Mouse (Mus musculus) gastrocnemius, postnatal 14 days (tissue): ENCODE data around the gene Jarid2. TPM values are rescaled to one million over a fixed set of nuclear protein-coding genes. Genes with fewer than 3 reads are reported as not detected.

Experiments
- DNase-seq: peaks from one replicate; pipeline ENCODE4 v3.0.0; 2021; ENCODE audit warnings: mixed read lengths
- intact Hi-C: fragments of 180-260 bp; cut with DNase I; formaldehyde crosslinking; loops from one replicate; pipeline ENCODE4 v1.15.1; 2025; ENCODE audit warnings: low total_unique reads
- total RNA-seq, 2 experiments: library from RNA; stranded (reverse); gene quantifications; 2 replicates each; pipeline ENCODE4 v1.2.3; 2021

Jarid2 gene
- total RNA-seq, 2 experiments from 2014 or later: 30.5 to 39.7 TPM

GRCm38 (mm10) chr13:44902299-44902698, 173.0 kb downstream of the Jarid2 start:
- no peak for DNase-seq
- intact Hi-C loops: no loop called here

GRCm38 (mm10) chr13:44903416-44903815, 174.1 kb downstream of the Jarid2 start:
- no peak for DNase-seq
- intact Hi-C loops: no loop called here

- intact Hi-C loops: no loop called here
Observed at GRCm38 (mm10) chr13:44904271-44904670, 175.0 kb downstream of the Jarid2 start.

GRCm38 (mm10) chr13:44906141-44906540, 176.9 kb downstream of the Jarid2 start:
- intact Hi-C loops: no loop called here
- DNase-seq: no peak

More at GRCm38 (mm10) chr13:44904271-44904670, 175.0 kb downstream of the Jarid2 start:
- DNase-seq: no peak

- intact Hi-C loops: no loop called here
- DNase-seq: peak; percentile 88
Observed at GRCm38 (mm10) chr13:44907702-44908101, 178.4 kb downstream of the Jarid2 start.

GRCm38 (mm10) chr13:44908790-44909189, 179.5 kb downstream of the Jarid2 start:
- no peak for DNase-seq
- intact Hi-C loops: no loop called here

GRCm38 (mm10) chr13:44912851-44913250, 183.6 kb downstream of the Jarid2 start:
- intact Hi-C loops: no loop called here

GRCm38 (mm10) chr13:44913560-44913959, 184.3 kb downstream of the Jarid2 start:
- DNase-seq: no peak
- intact Hi-C loops: no loop called here

More at GRCm38 (mm10) chr13:44912851-44913250, 183.6 kb downstream of the Jarid2 start:
- DNase-seq: peak; percentile 74

- no peak for DNase-seq
- intact Hi-C loops: no loop called here
Observed at GRCm38 (mm10) chr13:44915382-44915781, 186.1 kb downstream of the Jarid2 start.

- DNase-seq: no peak
- intact Hi-C loops: no loop called here
Observed at GRCm38 (mm10) chr13:44915945-44916344, 186.7 kb downstream of the Jarid2 start.

- DNase-seq: no peak
- intact Hi-C loops: no loop called here
Observed at GRCm38 (mm10) chr13:44917202-44917601, 187.9 kb downstream of the Jarid2 start.

GRCm38 (mm10) chr13:44918269-44918668, 189.0 kb downstream of the Jarid2 start:
- intact Hi-C loops: no loop called here
- no peak for DNase-seq

GRCm38 (mm10) chr13:44921095-44921494, 191.8 kb downstream of the Jarid2 start:
- DNase-seq: no peak
- intact Hi-C loops: no loop called here

GRCm38 (mm10) chr13:44921721-44922120, 192.4 kb downstream of the Jarid2 start:
- intact Hi-C loops: no loop called here
- DNase-seq: no peak

GRCm38 (mm10) chr13:44924042-44924441, 194.8 kb downstream of the Jarid2 start:
- DNase-seq: no peak
- intact Hi-C loops: no loop called here

- DNase-seq: no peak
- intact Hi-C loops: no loop called here
Observed at GRCm38 (mm10) chr13:44925173-44925572, 195.9 kb downstream of the Jarid2 start.

GRCm38 (mm10) chr13:44926311-44926710, 197.0 kb downstream of the Jarid2 start:
- intact Hi-C loops: no loop called here
- no peak for DNase-seq

GRCm38 (mm10) chr13:44932307-44933264, 203.3 kb downstream of the Jarid2 start:
- intact Hi-C loops: no loop called here
- DNase-seq: no peak

GRCm38 (mm10) chr13:44933575-44933974, 204.3 kb downstream of the Jarid2 start:
- intact Hi-C loops: no loop called here
- DNase-seq: no peak

GRCm38 (mm10) chr13:44937681-44938080, 208.4 kb downstream of the Jarid2 start:
- intact Hi-C loops: no loop called here
- DNase-seq: no peak
